Mouse (Mus musculus) kidney, postnatal 14 days (tissue): ENCODE data around the gene Fmnl3.

ENCODE experiments used
- DNase-seq: peaks from one replicate; pipeline ENCODE4 v3.0.0; 2022; ENCODE audit warnings: mixed read lengths

The Fmnl3 gene

DNA sequence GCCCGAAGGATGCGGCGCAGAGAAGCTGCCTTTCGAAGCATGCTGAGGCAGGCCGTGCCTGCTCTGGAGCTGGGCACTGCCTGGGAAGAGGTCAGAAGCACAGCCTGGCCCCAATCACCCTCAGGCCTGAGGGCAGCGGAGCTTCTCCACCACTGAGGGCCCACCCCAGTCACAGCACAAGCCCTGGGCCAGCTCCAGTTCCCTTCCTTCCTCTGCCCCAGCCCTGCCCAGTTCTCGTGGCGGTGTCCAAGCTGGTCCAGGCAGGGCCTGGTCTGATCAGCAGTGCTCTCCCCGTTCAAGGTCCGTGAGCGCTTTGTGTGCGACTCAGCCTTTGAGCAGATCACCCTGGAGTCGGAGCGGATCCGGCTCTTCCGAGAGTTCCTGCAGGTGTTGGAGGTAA is 55.4 kb downstream of the Fmnl3 start:
- DNase-seq = peak; percentile 58

DNA sequence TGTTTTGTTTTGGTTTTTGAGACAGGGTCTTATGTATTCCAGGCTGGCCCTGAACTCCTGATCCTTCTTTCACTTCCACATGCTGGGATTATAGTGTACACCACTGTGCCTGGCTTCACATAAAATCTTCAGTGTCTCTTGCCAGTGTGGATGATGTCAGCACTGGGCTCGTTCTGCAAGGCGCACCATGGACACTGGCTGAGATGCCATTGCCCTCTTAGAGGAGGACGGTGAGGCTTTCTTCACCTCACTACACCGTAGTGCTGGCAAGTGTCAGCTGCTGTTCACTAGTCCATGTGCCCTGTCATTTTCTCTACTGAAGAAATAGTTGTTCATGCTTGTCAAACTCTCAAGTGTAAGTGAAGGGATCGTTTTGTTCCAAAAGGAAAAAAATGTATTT is 59.7 kb downstream of the Fmnl3 start:
- no peak for DNase-seq

- no peak for DNase-seq
Measured at GRCm38 (mm10) chr15:99309549-99309948, 60.7 kb downstream of the Fmnl3 start.

- peak; percentile 46 for DNase-seq
Measured at GRCm38 (mm10) chr15:99307476-99307875, 62.8 kb downstream of the Fmnl3 start.

DNA sequence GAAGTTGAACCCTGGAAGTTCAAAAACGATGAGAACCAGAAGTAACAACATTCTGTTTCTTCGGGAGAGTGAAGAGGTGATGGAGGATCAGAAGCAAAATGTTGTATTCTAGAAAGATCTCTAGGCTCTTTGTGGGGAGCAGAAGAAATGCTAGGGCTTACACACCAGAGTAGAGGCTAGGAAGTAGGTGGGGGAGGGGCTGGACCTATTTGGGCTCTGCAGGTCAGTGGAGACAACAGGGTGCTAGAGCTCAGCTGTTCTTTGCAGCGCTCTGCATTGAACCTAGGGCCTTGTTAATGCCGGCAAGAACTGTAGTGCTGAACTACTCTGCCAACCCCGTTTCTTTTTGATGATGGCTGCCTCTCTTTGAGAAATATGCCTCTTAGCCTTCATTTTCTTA is 74.1 kb downstream of the Fmnl3 start:
- no peak for DNase-seq

GRCm38 (mm10) chr15:99295484-99295981 is 74.7 kb downstream of the Fmnl3 start, which contains the start of gene Fam186b:
Fam186b (minus strand) TSS chr15:99295888.
- DNase-seq = peak; percentile 50

DNA sequence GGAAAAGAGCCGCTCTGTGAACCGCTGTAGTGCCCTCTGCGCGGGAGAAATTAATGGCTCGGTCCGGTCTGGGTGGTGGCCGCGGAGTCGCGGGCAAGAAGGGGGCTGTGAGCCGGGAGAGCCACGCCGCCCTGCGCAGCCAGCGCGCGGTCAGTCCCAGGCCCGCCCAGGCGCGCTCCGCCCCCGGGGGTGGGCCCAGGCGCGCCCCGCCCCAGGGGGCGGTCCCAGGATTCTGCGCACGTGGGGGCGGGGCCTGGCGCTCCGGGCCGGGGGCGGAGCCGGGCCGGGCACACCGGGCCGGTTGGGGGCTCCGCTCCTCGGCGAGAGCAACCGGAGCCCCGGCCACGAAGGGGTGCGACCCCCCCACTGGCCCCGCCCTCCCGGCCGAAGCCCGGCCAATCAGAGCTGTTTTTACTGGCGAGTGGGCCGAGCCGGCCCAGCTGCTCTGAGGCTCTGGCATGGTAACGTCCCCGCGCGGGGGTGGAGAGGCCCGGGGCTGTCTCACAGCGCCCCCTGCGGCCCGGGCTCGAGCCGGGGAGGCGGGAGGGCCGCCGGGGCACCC is 75.4 kb downstream of the Fmnl3 start, which contains the start of gene Prpf40b:
Gene Prpf40b, plus strand, starts transcription at position 275 of the 562 bp plus-strand sequence.
- DNase-seq = peak; percentile 97

DNA sequence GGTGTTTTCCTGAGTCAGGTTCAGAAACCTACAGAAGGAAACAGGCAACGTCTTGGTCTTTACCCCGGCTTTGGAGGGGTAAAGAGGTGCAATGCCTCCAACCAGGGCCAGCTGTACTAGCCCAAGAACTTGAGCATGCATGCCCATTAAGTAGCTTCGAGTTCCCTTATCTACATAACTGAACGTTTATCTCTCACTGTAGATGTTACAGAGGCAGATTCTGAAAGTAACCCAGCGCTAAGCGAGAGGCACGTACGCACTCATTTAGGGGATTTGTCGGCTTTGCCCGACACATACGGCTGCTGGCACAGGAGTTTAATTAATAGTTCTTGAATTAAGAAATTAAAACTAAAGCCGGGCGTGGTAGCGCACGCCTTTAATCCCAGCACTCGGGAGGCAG is 76.0 kb downstream of the Fmnl3 start:
- no peak for DNase-seq

GRCm38 (mm10) chr15:99290586-99290985 is 79.7 kb downstream of the Fmnl3 start:
- no peak for DNase-seq

- no peak for DNase-seq
Measured at GRCm38 (mm10) chr15:99285189-99285535, 85.1 kb downstream of the Fmnl3 start.

GRCm38 (mm10) chr15:99284527-99285188 is 85.6 kb downstream of the Fmnl3 start:
- DNase-seq = peak; percentile 78

DNA sequence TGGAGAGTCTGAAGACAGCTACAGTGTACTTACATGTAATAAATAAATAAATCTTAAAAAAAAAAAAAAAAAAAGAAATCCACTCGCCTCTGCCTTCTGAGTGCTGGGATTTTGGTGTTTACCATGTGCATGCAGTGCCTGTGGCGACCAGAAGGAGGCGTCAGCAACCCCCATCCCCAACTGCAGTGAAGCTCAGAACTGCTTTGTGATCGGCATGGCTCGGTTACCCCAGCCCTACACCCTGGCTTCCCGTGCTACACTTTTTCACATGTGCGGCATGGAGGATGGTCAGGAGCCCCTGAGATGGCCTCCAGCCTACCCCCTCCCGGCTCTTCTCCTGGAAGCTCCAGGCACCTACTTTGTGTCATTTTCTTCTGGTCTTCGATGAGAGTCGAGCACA is 86.8 kb downstream of the Fmnl3 start:
- DNase-seq = no peak

GRCm38 (mm10) chr15:99278271-99278670 is 92.0 kb downstream of the Fmnl3 start:
- no peak for DNase-seq

DNA sequence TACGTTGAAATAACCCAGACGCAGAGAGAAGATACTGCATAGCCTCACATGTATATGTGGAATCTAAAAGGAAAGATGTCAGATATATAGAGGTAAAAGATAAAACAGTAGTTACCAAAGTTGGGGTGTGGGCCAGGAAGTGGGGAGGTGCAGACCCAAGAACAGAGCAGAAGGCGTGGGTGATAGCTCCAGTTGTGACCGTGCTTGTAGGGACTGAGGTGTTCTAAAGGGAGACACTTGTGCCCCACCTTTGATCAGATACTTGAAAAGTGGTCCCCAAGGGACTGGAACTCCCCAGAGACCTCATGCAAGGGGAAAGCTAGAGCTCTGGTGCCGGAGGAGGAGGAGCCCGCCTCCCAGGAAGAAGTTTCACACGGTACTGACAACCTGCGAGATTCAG is 94.2 kb downstream of the Fmnl3 start:
- DNase-seq = no peak
